Mouse (Mus musculus) midbrain, embryonic 16.5 days (tissue): ENCODE measurements at regions not wholly inside any gene's neighbourhood (a gene's known extent, or its start where the extent isn't known, plus 50 kb on each side); places are given as distances from the start of the nearest gene placed in this dataset.
"Not testable (repeated sequence)": the region's sequence is repeated elsewhere in the genome, so short reads cannot be mapped to it uniquely, and the experiment has no call there.

Experiments used
- ATAC-seq: fragments of 200-750 bp; cut with Nextera tagmentation; 2 replicates; pipeline ENCODE4 v1.8.0; 2017; ENCODE audit warnings: moderate TSS enrichment
- H3K27ac ChIP-seq: fragments of 300-500 bp; sonication (generic); 2 replicates; pipeline ENCODE4 v1.5.1; 2014; ENCODE audit warnings: mild to moderate bottlenecking, low read length, mixed read lengths
- H3K27me3 ChIP-seq: fragments of 300-500 bp; sonication (generic); 2 replicates; pipeline ENCODE4 v1.6.1; 2014; ENCODE audit warnings: low read depth, low read length, mixed read lengths; ENCODE audit not compliant: control insufficient read depth, insufficient read depth
- H3K36me3 ChIP-seq: fragments of 300-500 bp; sonication (generic); 2 replicates; pipeline ENCODE4 v1.6.1; 2014; ENCODE audit warnings: mild to moderate bottlenecking, low read length, moderate library complexity, mixed read lengths; ENCODE audit not compliant: control insufficient read depth, insufficient read depth
- H3K4me1 ChIP-seq: fragments of 300-500 bp; sonication (generic); 2 replicates; pipeline ENCODE4 v1.6.1; 2014; ENCODE audit warnings: mild to moderate bottlenecking, low read length, mixed read lengths; ENCODE audit not compliant: control insufficient read depth, insufficient read depth
- H3K4me2 ChIP-seq: fragments of 300-500 bp; sonication (generic); 2 replicates; pipeline ENCODE4 v1.6.1; 2014; ENCODE audit warnings: mild to moderate bottlenecking, low read length, mixed read lengths
- H3K4me3 ChIP-seq: fragments of 300-500 bp; sonication (generic); 2 replicates; pipeline ENCODE4 v1.5.1; 2014; ENCODE audit warnings: low read depth, mild to moderate bottlenecking, low read length, moderate library complexity, mixed read lengths
- H3K9ac ChIP-seq: fragments of 300-500 bp; sonication (generic); 2 replicates; pipeline ENCODE4 v1.6.1; 2014; ENCODE audit warnings: low read depth, low read length, mixed read lengths
- H3K9me3 ChIP-seq: fragments of 300-500 bp; sonication (generic); replicated peaks from 2 replicates; pipeline ENCODE4 v1.6.1; 2014; ENCODE audit warnings: mild to moderate bottlenecking, low read length, mixed read lengths; ENCODE audit not compliant: control insufficient read depth, poor library complexity, severe bottlenecking
- WGBS: fragments of 180-500 bp; shearing (Covaris S2); extraction: QIAGEN DNeasy Blood & Tissue Kit; methylation state at CpG from one replicate; pipeline ENCODE4 v1.1.7; 2014; 5-methylcytosine and 5-hydroxymethylcytosine counted together

DNA sequence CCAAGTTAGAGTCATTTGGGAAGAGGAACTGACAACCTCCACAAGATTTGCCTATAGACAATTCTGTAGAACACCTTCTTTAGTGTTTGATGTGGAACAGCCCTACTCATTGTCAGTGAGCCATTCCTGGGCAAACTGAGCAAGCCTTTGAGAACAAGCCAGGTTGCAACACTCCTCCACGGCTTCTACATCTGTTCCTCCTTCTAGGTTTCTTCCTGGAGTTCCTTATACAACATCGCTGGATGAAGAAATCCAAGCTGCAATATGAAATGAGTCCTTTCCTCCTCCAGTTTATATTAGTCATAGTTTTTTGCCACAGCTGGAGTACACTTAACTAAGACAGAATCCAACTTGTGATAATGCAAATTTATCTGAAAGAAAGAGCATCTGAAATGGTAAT is 1197.9 kb upstream of the Rag2 start:
- no peak overlapping the region for H3K4me2 ChIP-seq
- no peak overlapping the region for H3K9ac ChIP-seq
- H3K4me3 ChIP-seq = no peak overlapping the region
- ATAC-seq = no peak
- H3K27me3 ChIP-seq = no peaks in the 10 kb centered on the region
- no peaks in the 10 kb centered on the region for H3K4me1 ChIP-seq
- no peaks in the 10 kb centered on the region for H3K36me3 ChIP-seq
- WGBS = 88% methylated on average over 2 of the region's 2 CpGs
- no peak overlapping the region for H3K27ac ChIP-seq
- no peaks in the 10 kb centered on the region for H3K9me3 ChIP-seq

DNA sequence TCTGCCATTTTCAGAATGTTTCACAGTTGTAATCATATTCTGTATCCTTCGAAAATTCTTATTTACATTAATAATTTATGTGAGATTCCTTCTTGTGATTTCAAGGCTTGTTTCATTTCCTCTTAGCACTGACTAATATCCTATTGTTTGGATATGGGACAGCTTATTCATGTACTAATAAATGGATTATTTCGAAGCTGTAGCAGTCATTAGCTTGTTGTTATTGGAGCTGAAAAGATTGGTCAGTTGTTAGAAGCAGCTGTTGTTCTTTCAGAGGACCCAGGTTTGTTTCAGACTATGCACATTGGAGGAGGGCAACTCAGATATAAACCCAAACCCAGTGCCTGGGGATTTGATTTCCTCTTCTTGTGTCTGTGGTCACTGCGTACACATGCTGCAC is 1189.5 kb upstream of the Rag2 start:
- no peaks in the 10 kb centered on the region for H3K27me3 ChIP-seq
- WGBS = 70% methylated on average over 3 of the region's 3 CpGs

DNA sequence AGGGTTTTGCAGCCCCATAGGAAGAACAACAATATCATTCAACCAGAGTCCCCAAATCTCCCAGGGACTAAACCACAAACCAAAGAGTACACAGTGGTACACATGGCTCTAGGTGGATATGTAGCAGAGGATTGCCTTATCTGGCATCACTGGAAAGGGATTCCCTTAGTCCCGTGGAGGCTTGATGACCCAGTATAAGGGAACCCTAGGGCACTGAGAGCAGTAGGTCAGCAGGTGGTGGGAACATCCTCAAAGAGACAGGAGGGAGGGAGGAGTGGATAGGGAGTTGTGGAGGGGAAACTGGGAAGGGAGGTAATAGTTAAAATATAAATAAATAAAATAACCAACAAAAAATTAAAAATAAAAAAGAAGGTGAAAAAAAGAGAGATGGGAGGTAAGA is 1178.7 kb upstream of the Rag2 start:
- Histone ChIP-seq H3K27me3 (no peaks in the 10 kb centered on the region), H3K36me3 (no peaks in the 10 kb centered on the region), H3K4me3 (no peak overlapping the region), H3K4me1 (no peaks in the 10 kb centered on the region), H3K4me2 (no peak overlapping the region), H3K27ac (no peak overlapping the region), H3K9me3 (no peaks in the 10 kb centered on the region), H3K9ac (no peak overlapping the region)
- WGBS = 69% methylated on average over 1 of the region's 1 CpGs
- no peak for ATAC-seq

More for the DNA sequence above, 1189.5 kb upstream of the Rag2 start:
- Histone ChIP-seq H3K4me3 (no peak overlapping the region), H3K4me1 (no peaks in the 10 kb centered on the region), H3K36me3 (no peaks in the 10 kb centered on the region), H3K9me3 (no peaks in the 10 kb centered on the region), H3K4me2 (no peak overlapping the region), H3K9ac (no peak overlapping the region), H3K27ac (no peak overlapping the region)
- no peak for ATAC-seq

DNA sequence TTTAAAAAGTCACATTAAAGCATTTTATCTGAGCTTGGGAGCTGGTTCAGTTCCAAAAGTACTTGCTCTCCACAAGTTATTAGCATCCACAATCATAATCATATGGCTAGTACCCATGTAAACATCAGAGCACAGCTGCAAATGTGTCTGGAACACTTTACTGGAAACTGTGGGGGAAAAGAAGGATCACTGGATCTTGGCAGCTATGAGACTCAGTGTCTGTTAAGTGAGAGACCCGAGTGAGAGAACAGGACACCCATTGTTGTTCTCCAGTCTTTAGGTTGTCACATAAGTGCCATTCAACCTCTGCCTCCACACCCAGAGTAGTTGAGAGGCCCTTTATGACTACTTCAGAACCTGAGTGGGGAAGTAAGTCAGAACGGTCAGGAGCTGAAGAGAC is 1178.2 kb upstream of the Rag2 start:
- Histone ChIP-seq H3K4me3 (no peak overlapping the region), H3K27me3 (no peaks in the 10 kb centered on the region), H3K27ac (no peak overlapping the region), H3K4me2 (no peak overlapping the region), H3K9me3 (no peaks in the 10 kb centered on the region), H3K36me3 (no peaks in the 10 kb centered on the region), H3K4me1 (no peaks in the 10 kb centered on the region), H3K9ac (no peak overlapping the region)
- WGBS = 78% methylated on average over 2 of the region's 2 CpGs
- no peak for ATAC-seq

DNA sequence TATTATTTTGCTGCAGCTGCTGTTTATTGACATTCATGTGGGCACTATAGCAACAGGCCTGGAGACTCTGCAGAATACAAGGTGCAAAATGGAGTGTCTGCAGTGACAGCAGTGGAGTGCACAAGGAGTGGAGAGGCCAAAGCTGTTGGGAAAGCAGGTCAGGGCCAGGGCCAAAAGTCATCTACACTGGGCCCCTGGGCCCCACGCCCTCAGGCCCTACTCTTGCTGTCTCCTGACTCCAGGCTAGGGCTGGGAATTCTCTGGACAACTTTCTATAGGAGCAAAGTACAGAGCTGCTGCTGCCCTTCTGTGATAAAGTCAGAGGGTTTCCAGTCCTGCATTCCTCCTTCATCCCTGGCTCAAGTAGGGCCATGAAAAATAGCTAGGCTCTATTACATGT is 1164.9 kb upstream of the Rag2 start:
- not testable (repeated sequence) for H3K36me3 ChIP-seq, H3K9ac ChIP-seq, H3K4me1 ChIP-seq, H3K4me3 ChIP-seq, H3K9me3 ChIP-seq, H3K27ac ChIP-seq, H3K27me3 ChIP-seq, ATAC-seq, H3K4me2 ChIP-seq
- no CpG with 5 or more reads among the region's 1 CpGs for WGBS

DNA sequence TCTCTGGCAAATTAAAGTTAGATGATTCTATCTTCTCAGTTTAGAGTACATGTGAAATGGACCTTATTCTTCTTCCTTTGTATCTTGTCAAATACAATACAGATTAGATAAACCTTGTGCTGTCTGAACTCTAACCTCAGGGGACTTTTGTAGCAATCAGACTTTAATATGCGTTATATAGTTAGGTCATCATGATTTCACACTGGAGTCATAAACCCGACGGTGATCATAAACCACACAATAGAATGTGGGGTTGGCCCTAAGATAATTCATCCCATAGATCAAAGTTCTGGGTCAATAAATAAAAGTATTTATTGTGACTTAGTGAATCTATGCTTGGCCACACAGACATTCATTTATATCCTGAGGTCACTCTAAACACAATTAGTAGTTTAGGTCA is 1138.3 kb upstream of the Rag2 start:
- not testable (repeated sequence) for ATAC-seq, H3K27ac ChIP-seq, H3K4me3 ChIP-seq, H3K4me1 ChIP-seq, H3K36me3 ChIP-seq, H3K9ac ChIP-seq, H3K9me3 ChIP-seq, H3K4me2 ChIP-seq, H3K27me3 ChIP-seq
- WGBS = no CpG with 5 or more reads among the region's 3 CpGs

DNA sequence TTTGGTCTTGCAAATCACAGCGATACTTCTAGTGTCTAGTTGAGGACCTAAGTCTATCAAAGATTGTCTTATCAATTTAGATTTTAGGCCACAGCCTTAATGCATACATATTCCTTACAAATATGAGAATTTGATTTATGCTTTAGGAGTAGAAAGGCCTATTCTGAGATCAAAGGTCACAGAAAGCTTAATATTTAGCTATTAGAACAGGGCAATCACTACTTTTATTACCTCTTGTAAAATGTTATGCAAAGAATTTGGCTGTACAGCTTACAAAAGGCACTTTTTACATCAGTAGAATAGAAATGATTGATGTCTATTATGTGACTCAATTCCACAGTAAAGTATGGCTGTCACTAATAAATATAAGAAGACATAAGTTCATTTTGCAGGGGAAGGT is 1119.4 kb upstream of the Rag2 start:
- ATAC-seq, H3K9me3 ChIP-seq, H3K4me2 ChIP-seq, H3K36me3 ChIP-seq, H3K9ac ChIP-seq, H3K27me3 ChIP-seq, H3K4me1 ChIP-seq, H3K27ac ChIP-seq, H3K4me3 ChIP-seq: not testable (repeated sequence)
- WGBS = no CpG with 5 or more reads among the region's 1 CpGs
